Mouse (Mus musculus) T-helper 1 cell (primary cell): ENCODE results near the gene Lekr1.

Experiments used
- in situ Hi-C: fragments of 300-600 bp; cut with MboI, MseI; formaldehyde crosslinking; loops from one replicate; pipeline ENCODE4 v1.15.1; 2025; ENCODE audit warnings: high pct_unique_total_duplicates

The Lekr1 gene

GRCm38 (mm10) chr3:65871188-65871603 is 205.2 kb downstream of the Lekr1 start:
- in situ Hi-C loops = no loop called here

GRCm38 (mm10) chr3:65871609-65872272 is 205.7 kb downstream of the Lekr1 start:
- in situ Hi-C loops = no loop called here

DNA sequence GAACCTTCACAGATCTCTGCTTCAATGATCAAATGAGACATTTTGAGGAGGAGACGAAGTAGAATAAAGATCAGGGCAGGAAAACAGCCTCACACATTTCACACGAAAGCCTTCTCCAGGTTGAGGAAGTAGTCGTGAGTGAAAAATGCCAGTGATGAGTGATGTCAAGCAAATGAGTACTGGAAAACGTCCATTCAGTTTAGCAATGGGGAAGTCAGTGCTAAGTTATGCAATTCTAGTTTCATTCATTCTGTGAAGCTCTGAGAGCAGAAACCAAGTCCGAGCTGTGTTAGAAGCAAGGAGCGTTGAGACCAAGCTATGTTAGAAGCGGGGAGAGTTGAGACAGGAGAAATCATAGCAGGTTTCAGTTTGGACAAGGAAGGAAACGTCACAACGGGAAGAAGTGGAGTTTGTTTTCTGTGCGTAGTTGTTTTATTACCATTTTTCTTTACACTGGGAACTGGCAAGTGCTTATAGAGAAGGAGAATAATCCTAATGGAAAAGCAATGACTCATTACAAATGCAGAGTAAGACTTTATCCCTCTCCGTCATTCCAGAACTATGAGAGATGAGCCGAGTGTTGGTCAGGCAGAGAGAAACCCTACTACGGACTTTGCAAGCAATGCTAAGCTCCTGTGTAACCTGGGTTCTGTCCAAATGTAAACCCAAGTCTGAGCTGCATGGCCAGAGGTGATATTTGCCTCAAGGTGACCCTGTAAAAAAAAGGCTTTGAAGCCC is 207.2 kb downstream of the Lekr1 start:
- in situ Hi-C loops = no loop called here
